Mouse (Mus musculus): ENCODE data around the gene Msh4. TPM values are rescaled to one million over a fixed set of nuclear protein-coding genes. Genes with fewer than 3 reads are reported as not detected.

Msh4 gene
- polyA plus RNA-seq, 1 experiment from 2014 or later, result 0.12 TPM

DNA sequence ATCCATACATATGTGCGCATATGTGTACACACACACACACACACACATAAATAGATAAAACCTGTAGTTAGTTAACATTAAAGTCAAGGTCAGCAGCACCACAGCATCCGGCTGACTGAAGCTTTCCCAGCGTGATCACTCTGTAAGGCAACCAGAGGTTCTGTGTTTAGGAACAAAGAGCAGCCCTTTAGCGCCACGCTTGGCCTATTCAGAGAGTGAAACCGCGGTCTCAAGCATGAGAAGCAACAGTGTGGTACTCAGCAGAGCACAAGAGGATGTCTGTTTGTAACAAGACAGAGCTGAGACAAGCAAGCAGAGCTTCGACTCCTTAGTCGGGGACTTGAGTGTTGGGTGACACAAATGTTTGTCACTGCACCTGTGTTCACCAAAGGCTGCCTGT, 86.5 kb downstream of the Msh4 start:
- peaks cover 0 to 2% of the 10 kb centered on the region in 2 experiments; a peak in 1 of 4 replicates for H3K4me1 ChIP-seq (ENCODE audit: control insufficient read depth in 2 of 2, insufficient read depth in 2 of 2, low read length in 2 of 2)
- no peak overlapping the region for H3K9ac ChIP-seq (ENCODE audit: low read length)
- H3K4me2 ChIP-seq (ENCODE audit: low read length), result no peak overlapping the region
- H3K36me3 ChIP-seq (ENCODE audit: control insufficient read depth, insufficient read depth, low read length), result no peaks in the 10 kb centered on the region
- no peak for ATAC-seq (ENCODE audit: insufficient number of reproducible peaks, insufficient read depth, low FRiP score, low read depth)
- no peaks in the 10 kb centered on the region for H3K27me3 ChIP-seq (ENCODE audit: control insufficient read depth, insufficient read depth, low read length)
- H3K4me3 ChIP-seq (ENCODE audit: control insufficient read depth in 1 of 2, insufficient read depth in 1 of 2, low read depth in 1 of 2, low read length in 2 of 2), result no peak overlapping the region
- 79% methylated on average over 9 of the region's 9 CpGs for WGBS
- no peaks in the 10 kb centered on the region for H3K9me3 ChIP-seq (ENCODE audit: control insufficient read depth, low read length)
- H3K27ac ChIP-seq (replicated peaks in 1 of 2; ENCODE audit: control insufficient read depth in 1 of 2, insufficient read depth in 1 of 2, low read depth in 2 of 2, low read length in 2 of 2), result no peak overlapping the region

DNA sequence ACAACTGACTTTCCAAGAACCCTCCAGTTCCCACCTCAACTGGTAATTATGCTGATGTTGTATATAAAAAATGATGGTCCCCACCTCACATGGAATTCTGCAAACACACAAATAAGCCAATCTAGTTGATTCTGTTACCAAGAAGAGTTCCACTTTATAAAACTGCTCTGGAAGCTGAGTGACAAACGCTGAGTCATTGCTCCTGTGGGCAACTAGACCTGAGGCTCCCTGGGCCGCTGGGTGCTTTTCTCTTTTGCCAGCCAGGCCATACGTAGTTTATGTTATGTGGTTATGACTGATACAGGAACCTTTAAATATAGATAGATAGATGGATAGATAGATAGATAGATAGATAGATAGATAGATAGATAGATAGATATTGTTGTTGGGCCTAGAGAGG, 87.2 kb downstream of the Msh4 start:
- Histone ChIP-seq H3K27me3 (ENCODE audit: control insufficient read depth, insufficient read depth, low read length) (no peaks in the 10 kb centered on the region), H3K4me3 (ENCODE audit: control insufficient read depth in 1 of 2, insufficient read depth in 1 of 2, low read depth in 1 of 2, low read length in 2 of 2) (no peak overlapping the region), H3K9me3 (ENCODE audit: control insufficient read depth, low read length) (no peaks in the 10 kb centered on the region), H3K4me2 (ENCODE audit: low read length) (no peak overlapping the region), H3K27ac (replicated peaks in 1 of 2; ENCODE audit: control insufficient read depth in 1 of 2, insufficient read depth in 1 of 2, low read depth in 2 of 2, low read length in 2 of 2) (no peak overlapping the region), H3K36me3 (ENCODE audit: control insufficient read depth, insufficient read depth, low read length) (no peaks in the 10 kb centered on the region), H3K9ac (ENCODE audit: low read length) (no peak overlapping the region), H3K4me1 (ENCODE audit: control insufficient read depth in 2 of 2, insufficient read depth in 2 of 2, low read length in 2 of 2) (no peaks in the 10 kb centered on the region)
- WGBS, result 94% methylated on average over 3 of the region's 3 CpGs
- no peak for ATAC-seq (ENCODE audit: insufficient number of reproducible peaks, insufficient read depth, low FRiP score, low read depth)

- H3K27me3 ChIP-seq (ENCODE audit: control insufficient read depth, insufficient read depth, low read length), result no peaks in the 10 kb centered on the region
- H3K9me3 ChIP-seq (ENCODE audit: control insufficient read depth, low read length), result no peaks in the 10 kb centered on the region
Measured at GRCm38 (mm10) chr3:153817376-153817890, 88.5 kb downstream of the Msh4 start.

DNA sequence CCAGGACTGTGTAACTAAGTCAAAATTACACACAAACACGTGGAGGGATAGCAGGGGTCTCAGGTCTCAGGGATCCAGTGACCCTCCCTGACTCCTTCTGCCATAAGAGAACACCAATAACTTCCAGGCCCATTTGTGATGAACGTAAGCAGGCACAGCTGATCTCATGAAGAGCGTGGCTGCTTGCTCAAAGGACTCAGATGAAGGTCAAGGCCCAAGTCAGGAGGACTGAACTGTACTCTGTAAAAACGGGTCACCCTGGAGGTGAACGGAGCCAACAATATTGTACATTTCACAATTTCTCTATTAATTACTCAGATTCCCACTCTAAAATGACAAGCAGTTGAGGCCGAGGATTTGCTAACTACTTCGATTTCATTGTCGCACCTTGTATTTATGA, 91.9 kb downstream of the Msh4 start:
- no peak overlapping the region for H3K27ac ChIP-seq (replicated peaks in 1 of 2; ENCODE audit: control insufficient read depth in 1 of 2, insufficient read depth in 1 of 2, low read depth in 2 of 2, low read length in 2 of 2)
- H3K4me3 ChIP-seq (ENCODE audit: control insufficient read depth in 1 of 2, insufficient read depth in 1 of 2, low read depth in 1 of 2, low read length in 2 of 2), result no peak overlapping the region
- no peak overlapping the region for H3K9ac ChIP-seq (ENCODE audit: low read length)
- H3K27me3 ChIP-seq (ENCODE audit: control insufficient read depth, insufficient read depth, low read length), result no peaks in the 10 kb centered on the region
- H3K36me3 ChIP-seq (ENCODE audit: control insufficient read depth, insufficient read depth, low read length), result no peaks in the 10 kb centered on the region
- WGBS, result 84% methylated on average over 8 of the region's 8 CpGs
- H3K9me3 ChIP-seq (ENCODE audit: control insufficient read depth, low read length), result no peaks in the 10 kb centered on the region
- ATAC-seq (ENCODE audit: insufficient number of reproducible peaks, insufficient read depth, low FRiP score, low read depth), result no peak
- no peaks in the 10 kb centered on the region for H3K4me1 ChIP-seq (ENCODE audit: control insufficient read depth in 2 of 2, insufficient read depth in 2 of 2, low read length in 2 of 2)
- no peak overlapping the region for H3K4me2 ChIP-seq (ENCODE audit: low read length)

More at GRCm38 (mm10) chr3:153817376-153817890, 88.5 kb downstream of the Msh4 start:
- Histone ChIP-seq H3K4me2 (ENCODE audit: low read length) (no peak overlapping the region), H3K27ac (replicated peaks in 1 of 2; ENCODE audit: control insufficient read depth in 1 of 2, insufficient read depth in 1 of 2, low read depth in 2 of 2, low read length in 2 of 2) (no peak overlapping the region), H3K4me1 (ENCODE audit: control insufficient read depth in 2 of 2, insufficient read depth in 2 of 2, low read length in 2 of 2) (no peaks in the 10 kb centered on the region), H3K36me3 (ENCODE audit: control insufficient read depth, insufficient read depth, low read length) (no peaks in the 10 kb centered on the region), H3K4me3 (ENCODE audit: control insufficient read depth in 1 of 2, insufficient read depth in 1 of 2, low read depth in 1 of 2, low read length in 2 of 2) (no peak overlapping the region), H3K9ac (ENCODE audit: low read length) (no peak overlapping the region)
- 89% methylated on average over 9 of the region's 9 CpGs for WGBS
- no peak; the same call in 1 of the 2 replicates for ATAC-seq (ENCODE audit: insufficient number of reproducible peaks, insufficient read depth, low FRiP score, low read depth)

DNA sequence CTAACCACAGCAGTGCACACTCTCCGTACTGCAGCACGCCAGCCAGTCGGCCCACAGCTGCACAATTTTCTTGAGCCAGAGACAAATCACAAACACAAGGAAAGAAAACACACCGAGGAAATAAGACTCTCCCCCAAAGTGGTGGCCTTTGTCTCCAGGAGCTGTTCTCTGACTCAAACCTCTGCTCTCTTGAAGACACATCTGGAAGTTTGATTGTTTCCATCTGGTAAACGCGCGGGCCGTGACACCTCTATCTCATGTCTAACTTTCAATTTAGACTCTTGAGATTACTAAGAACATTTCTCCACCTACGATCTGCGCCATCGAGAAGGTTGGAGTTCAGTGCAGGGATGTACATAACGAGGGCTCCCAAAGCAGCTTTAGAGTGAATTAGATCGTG, 97.5 kb downstream of the Msh4 start:
- no peaks in the 10 kb centered on the region for H3K9me3 ChIP-seq (ENCODE audit: control insufficient read depth, low read length)
- no peak overlapping the region for H3K27ac ChIP-seq (replicated peaks in 1 of 2; ENCODE audit: control insufficient read depth in 1 of 2, insufficient read depth in 1 of 2, low read depth in 2 of 2, low read length in 2 of 2)
- 67% methylated on average over 13 of the region's 13 CpGs for WGBS
- no peak overlapping the region for H3K4me2 ChIP-seq (ENCODE audit: low read length)
- no peaks in the 10 kb centered on the region for H3K27me3 ChIP-seq (ENCODE audit: control insufficient read depth, insufficient read depth, low read length)
- H3K9ac ChIP-seq (ENCODE audit: low read length), result no peak overlapping the region
- no peak overlapping the region for H3K4me3 ChIP-seq (ENCODE audit: control insufficient read depth in 1 of 2, insufficient read depth in 1 of 2, low read depth in 1 of 2, low read length in 2 of 2)
- H3K36me3 ChIP-seq (ENCODE audit: control insufficient read depth, insufficient read depth, low read length), result no peaks in the 10 kb centered on the region
- ATAC-seq (ENCODE audit: insufficient number of reproducible peaks, insufficient read depth, low FRiP score, low read depth), result no peak
- peaks cover 3 to 6% of the 10 kb centered on the region in 2 experiments for H3K4me1 ChIP-seq (ENCODE audit: control insufficient read depth in 2 of 2, insufficient read depth in 2 of 2, low read length in 2 of 2)

DNA sequence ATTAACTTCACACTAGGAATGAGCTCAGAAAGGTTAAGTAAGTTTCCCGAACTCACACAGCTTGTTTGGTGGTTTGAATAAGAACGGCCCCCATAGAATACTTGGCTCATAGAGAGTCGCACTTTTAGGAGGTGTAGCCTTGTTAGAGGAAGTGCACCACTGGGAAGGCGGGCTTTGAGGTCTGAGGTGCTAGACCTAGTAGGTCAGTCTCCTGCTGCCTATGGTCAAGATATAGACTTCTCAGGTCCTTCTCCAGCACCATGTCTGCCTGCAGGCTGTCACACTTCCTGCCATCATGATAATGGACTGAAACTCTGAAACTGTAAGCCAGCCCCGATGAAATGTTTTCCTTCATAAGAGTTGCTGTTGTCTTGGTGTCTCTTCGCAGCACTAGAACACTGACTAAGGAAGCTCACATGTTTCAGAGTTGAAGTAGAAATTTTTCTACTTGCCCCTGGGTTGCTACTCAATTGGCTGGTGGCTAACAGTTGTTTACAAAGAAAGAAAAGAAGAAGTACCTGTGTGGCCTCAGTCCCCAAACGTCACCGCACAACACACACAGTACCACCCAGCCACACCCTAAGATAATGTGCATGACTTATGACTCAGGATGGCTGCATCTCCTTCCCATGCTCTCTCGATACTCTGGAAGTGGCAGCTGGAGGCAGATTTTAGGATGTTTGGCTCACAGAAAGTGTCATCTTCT, 98.3 kb downstream of the Msh4 start:
- no peak overlapping the region for H3K4me2 ChIP-seq (ENCODE audit: low read length)
- no peak overlapping the region for H3K27ac ChIP-seq (replicated peaks in 1 of 2; ENCODE audit: control insufficient read depth in 1 of 2, insufficient read depth in 1 of 2, low read depth in 2 of 2, low read length in 2 of 2)
- no peaks in the 10 kb centered on the region for H3K36me3 ChIP-seq (ENCODE audit: control insufficient read depth, insufficient read depth, low read length)
- H3K4me3 ChIP-seq (ENCODE audit: control insufficient read depth in 1 of 2, insufficient read depth in 1 of 2, low read depth in 1 of 2, low read length in 2 of 2), result no peak overlapping the region
- no peak overlapping the region for H3K9ac ChIP-seq (ENCODE audit: low read length)
- H3K9me3 ChIP-seq (ENCODE audit: control insufficient read depth, low read length), result no peaks in the 10 kb centered on the region
- no peak for ATAC-seq (ENCODE audit: insufficient number of reproducible peaks, insufficient read depth, low FRiP score, low read depth)
- 79% methylated on average over 9 of the region's 9 CpGs for WGBS
- H3K4me1 ChIP-seq (ENCODE audit: control insufficient read depth in 2 of 2, insufficient read depth in 2 of 2, low read length in 2 of 2), result peaks cover 3 to 6% of the 10 kb centered on the region in 2 experiments
- no peaks in the 10 kb centered on the region for H3K27me3 ChIP-seq (ENCODE audit: control insufficient read depth, insufficient read depth, low read length)
